Mouse (Mus musculus): ENCODE measurements around the gene Tmc6. TPM values are rescaled to one million over a fixed set of nuclear protein-coding genes. Genes with fewer than 3 reads are reported as not detected.

Tmc6 gene
- polyA plus RNA-seq, 1 experiment from 2014 or later = 26.3 TPM

GRCm38 (mm10) chr11:117814704-117815366, 32.8 kb upstream of the Tmc6 start:
- Histone ChIP-seq H3K27me3 (replicated peaks; ENCODE audit: control insufficient read depth, insufficient read depth, low read length) (no peaks in the 10 kb centered on the region), H3K9me3 (ENCODE audit: control insufficient read depth) (no peaks in the 10 kb centered on the region), H3K36me3 (ENCODE audit: control insufficient read depth, insufficient read depth) (peaks cover 58% of the 10 kb centered on the region), H3K4me3 (ENCODE audit: low read depth, low read length) (no peak overlapping the region), H3K27ac (ENCODE audit: low read depth, low read length) (no peak overlapping the region; the same call in 1 of the 2 replicates), H3K4me1 (replicated peaks; ENCODE audit: control insufficient read depth, insufficient read depth, low read length) (0 out of 2 replicates have a peak, but pooled peaks cover 10% of the 10 kb centered on the region), H3K9ac (ENCODE audit: low read depth, low read length) (no peak overlapping the region), H3K4me2 (replicated peaks; ENCODE audit: low read depth) (no peak overlapping the region)
- no peak for ATAC-seq
- 71% methylated on average over 6 of the region's 6 CpGs for WGBS
- TF ChIP-seq CTCF (IDR thresholded peaks at IDR 0.05; ENCODE audit: low read depth) = no peak

- WGBS = 44% methylated on average over 5 of the region's 5 CpGs
- Histone ChIP-seq H3K9ac (ENCODE audit: low read depth, low read length) (no peak overlapping the region), H3K9me3 (ENCODE audit: control insufficient read depth) (no peaks in the 10 kb centered on the region), H3K4me3 (ENCODE audit: low read depth, low read length) (no peak overlapping the region), H3K27ac (ENCODE audit: low read depth, low read length) (0 out of 2 replicates have a peak overlapping the region, but pooled peaks have one; percentile 4), H3K36me3 (ENCODE audit: control insufficient read depth, insufficient read depth) (peaks cover 57% of the 10 kb centered on the region), H3K4me1 (replicated peaks; ENCODE audit: control insufficient read depth, insufficient read depth, low read length) (peaks cover 15% of the 10 kb centered on the region), H3K27me3 (replicated peaks; ENCODE audit: control insufficient read depth, insufficient read depth, low read length) (no peaks in the 10 kb centered on the region), H3K4me2 (replicated peaks; ENCODE audit: low read depth) (no peak overlapping the region)
- no peak for TF ChIP-seq CTCF (IDR thresholded peaks at IDR 0.05; ENCODE audit: low read depth)
- no peak for ATAC-seq
These were observed 31.9 kb upstream of the Tmc6 start for GRCm38 (mm10) chr11:117813867-117814266.

GRCm38 (mm10) chr11:117810401-117811046, 28.5 kb upstream of the Tmc6 start:
- TF ChIP-seq CTCF (IDR thresholded peaks at IDR 0.05; ENCODE audit: low read depth) = peak; percentile 76
- under 1% methylated on average over 21 of the region's 21 CpGs for whole genome bisulfite sequencing

GRCm38 (mm10) chr11:117809407-117810311, 27.7 kb upstream of the Tmc6 start, which contains the start of the genes Gm20708 and Syngr2:
Gene Gm20708 (plus strand): TSS chr11:117809668.
Gene Syngr2 (plus strand): TSS chr11:117809668.
- H3K9ac ChIP-seq (ENCODE audit: low read depth, low read length) = peak within 1 kb of the TSS; percentile 87
- no peaks in the 10 kb centered on the region for H3K27me3 ChIP-seq (replicated peaks; ENCODE audit: control insufficient read depth, insufficient read depth, low read length)
- H3K9me3 ChIP-seq (ENCODE audit: control insufficient read depth) = no peaks in the 10 kb centered on the region
- TF ChIP-seq CTCF (IDR thresholded peaks at IDR 0.05; ENCODE audit: low read depth) = no peak
- H3K4me3 ChIP-seq (ENCODE audit: low read depth, low read length) = peak within 1 kb of the TSS; percentile 91
- peak; percentile 58 for ATAC-seq
- peak within 1 kb of the TSS; percentile 98 for H3K4me2 ChIP-seq (replicated peaks; ENCODE audit: low read depth)
- H3K27ac ChIP-seq (ENCODE audit: low read depth, low read length) = peak within 1 kb of the TSS; percentile 89
- WGBS = under 1% methylated on average over 72 of the region's 75 CpGs
- peaks cover 9% of the 10 kb centered on the region for H3K4me1 ChIP-seq (replicated peaks; ENCODE audit: control insufficient read depth, insufficient read depth, low read length)
- H3K36me3 ChIP-seq (ENCODE audit: control insufficient read depth, insufficient read depth) = peaks cover 25% of the 10 kb centered on the region

More at GRCm38 (mm10) chr11:117810401-117811046, 28.5 kb upstream of the Tmc6 start:
- Histone ChIP-seq H3K4me2 (replicated peaks; ENCODE audit: low read depth) (peak overlapping the region; percentile 98), H3K4me3 (ENCODE audit: low read depth, low read length) (peak overlapping the region; percentile 91), H3K27me3 (replicated peaks; ENCODE audit: control insufficient read depth, insufficient read depth, low read length) (no peaks in the 10 kb centered on the region), H3K9ac (ENCODE audit: low read depth, low read length) (peak overlapping the region; percentile 87), H3K4me1 (replicated peaks; ENCODE audit: control insufficient read depth, insufficient read depth, low read length) (peaks cover 9% of the 10 kb centered on the region), H3K36me3 (ENCODE audit: control insufficient read depth, insufficient read depth) (peaks cover 33% of the 10 kb centered on the region), H3K9me3 (ENCODE audit: control insufficient read depth) (no peaks in the 10 kb centered on the region), H3K27ac (ENCODE audit: low read depth, low read length) (peak overlapping the region; percentile 89)
- ATAC-seq = peak; percentile 85

GRCm38 (mm10) chr11:117806781-117807180, 24.8 kb upstream of the Tmc6 start:
- no peak for ATAC-seq

More at GRCm38 (mm10) chr11:117806781-117807180, 24.8 kb upstream of the Tmc6 start:
- H3K4me3 ChIP-seq (ENCODE audit: low read depth, low read length) = no peak overlapping the region
- H3K36me3 ChIP-seq (ENCODE audit: control insufficient read depth, insufficient read depth) = no peaks in the 10 kb centered on the region
- TF ChIP-seq CTCF (IDR thresholded peaks at IDR 0.05; ENCODE audit: low read depth) = no peak
- H3K9me3 ChIP-seq (ENCODE audit: control insufficient read depth) = no peaks in the 10 kb centered on the region
- H3K27me3 ChIP-seq (replicated peaks; ENCODE audit: control insufficient read depth, insufficient read depth, low read length) = no peaks in the 10 kb centered on the region
- H3K27ac ChIP-seq (ENCODE audit: low read depth, low read length) = no peak overlapping the region
- H3K9ac ChIP-seq (ENCODE audit: low read depth, low read length) = no peak overlapping the region
- peaks cover 9% of the 10 kb centered on the region for H3K4me1 ChIP-seq (replicated peaks; ENCODE audit: control insufficient read depth, insufficient read depth, low read length)
- H3K4me2 ChIP-seq (replicated peaks; ENCODE audit: low read depth) = no peak overlapping the region
- 97% methylated on average over 6 of the region's 6 CpGs for WGBS
